Mouse (Mus musculus) embryo, embryonic 11.5 days (tissue): ENCODE results near the gene Reln.

Experiments
- DNase-seq: peaks from one replicate; pipeline ENCODE4 v3.0.0-alpha.2; 2012; ENCODE audit warnings: low read depth, low spot score

Reln gene

GRCm38 (mm10) chr5:22224515-22224914 lies 120.0 kb downstream of the Reln start:
- DNase-seq, result no peak

GRCm38 (mm10) chr5:22223940-22224339 lies 120.6 kb downstream of the Reln start:
- no peak for DNase-seq

- no peak for DNase-seq
Measured at GRCm38 (mm10) chr5:22208311-22209021, 136.0 kb downstream of the Reln start.

GRCm38 (mm10) chr5:22197926-22198325 lies 146.6 kb downstream of the Reln start:
- no peak for DNase-seq

DNA sequence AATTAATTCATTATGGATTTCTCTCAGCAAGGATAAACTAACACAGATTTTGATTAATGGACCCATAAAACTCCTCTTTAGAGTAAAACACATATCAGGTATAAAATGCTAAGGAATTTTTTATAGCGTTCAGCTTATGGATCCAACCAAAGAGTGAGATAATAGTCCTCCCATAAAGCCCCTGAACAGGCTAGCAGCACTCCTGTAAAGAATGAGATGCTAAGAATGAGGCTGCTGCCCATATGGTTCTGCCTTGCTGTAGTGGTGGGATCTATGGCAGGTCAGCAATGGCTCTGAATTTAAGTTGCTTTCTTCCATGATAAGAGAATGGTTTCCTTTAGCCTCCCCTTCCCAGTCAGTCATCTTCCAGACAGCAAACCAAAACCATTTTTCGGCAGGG lies 147.6 kb downstream of the Reln start:
- no peak for DNase-seq

GRCm38 (mm10) chr5:22196476-22196875 lies 148.0 kb downstream of the Reln start:
- DNase-seq, result no peak

DNA sequence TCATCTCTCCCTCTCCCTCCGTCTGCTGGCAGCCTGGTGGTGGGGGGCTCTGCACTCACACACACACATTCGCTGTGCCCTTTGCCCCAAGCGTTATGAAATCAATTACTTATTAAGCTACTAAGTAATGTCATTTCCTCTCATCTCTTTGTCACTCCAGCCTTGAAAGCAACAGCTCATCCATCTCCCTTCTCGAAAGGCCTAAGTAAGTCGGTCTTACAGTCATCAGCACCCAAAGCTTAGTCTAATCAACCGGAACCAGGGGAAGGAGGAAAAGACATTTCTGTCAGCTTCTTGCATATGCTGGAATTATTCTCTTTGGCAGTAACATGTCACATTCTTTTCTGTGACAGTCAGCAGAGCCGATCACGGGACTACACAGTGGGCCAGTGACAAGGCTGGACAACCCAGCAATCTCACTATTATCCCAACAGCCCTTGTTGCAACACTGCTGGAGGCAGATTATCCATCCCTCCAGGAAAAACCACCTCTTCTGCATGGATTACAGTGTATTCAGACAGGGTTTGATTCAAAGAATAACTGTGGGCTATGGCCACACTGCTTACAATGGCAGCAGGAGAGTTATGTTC lies 149.1 kb downstream of the Reln start:
- no peak for DNase-seq

- DNase-seq, result no peak
Measured at GRCm38 (mm10) chr5:22191784-22192183, 152.7 kb downstream of the Reln start.

DNA sequence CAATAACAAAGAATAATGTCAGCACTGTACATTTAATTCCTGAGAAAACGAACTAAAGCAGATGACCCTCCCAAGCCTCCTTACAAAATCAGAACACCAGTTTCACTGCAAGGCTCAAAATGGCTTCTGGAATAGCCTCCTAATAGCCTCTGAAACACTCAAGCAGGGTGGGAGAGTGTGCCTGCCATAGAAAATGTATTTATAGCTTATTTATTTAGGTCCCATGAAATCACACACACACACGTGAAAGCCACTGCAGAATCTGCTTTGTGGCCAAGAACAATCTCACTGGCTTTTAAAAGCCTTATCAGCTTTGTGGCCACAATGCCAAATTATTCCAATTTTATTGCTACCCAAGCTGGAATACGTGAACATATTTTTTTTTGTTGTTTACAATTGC lies 154.2 kb downstream of the Reln start:
- no peak for DNase-seq

DNA sequence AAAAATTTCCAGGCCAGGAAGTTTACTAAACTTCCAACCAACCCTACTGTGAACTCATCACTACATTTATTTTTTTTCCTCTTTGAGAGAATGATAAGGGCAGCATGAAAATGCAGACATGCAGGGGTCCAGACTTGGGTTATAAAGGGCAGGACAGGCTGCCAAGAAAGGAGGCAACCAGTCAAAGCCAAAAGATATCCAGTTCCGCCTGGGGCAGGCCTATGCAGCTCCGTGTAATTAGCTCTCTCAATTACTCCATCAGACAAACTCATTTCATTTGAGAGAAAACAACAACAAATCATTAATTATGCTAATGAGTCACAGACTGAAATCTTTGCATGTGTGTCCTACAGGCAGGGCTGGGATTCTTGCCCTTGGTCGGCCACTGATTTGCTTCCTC lies 156.9 kb downstream of the Reln start:
- no peak for DNase-seq

GRCm38 (mm10) chr5:22176480-22176879 lies 168.0 kb downstream of the Reln start:
- no peak for DNase-seq

- no peak for DNase-seq
Measured at GRCm38 (mm10) chr5:22171336-22171735, 173.2 kb downstream of the Reln start.

DNA sequence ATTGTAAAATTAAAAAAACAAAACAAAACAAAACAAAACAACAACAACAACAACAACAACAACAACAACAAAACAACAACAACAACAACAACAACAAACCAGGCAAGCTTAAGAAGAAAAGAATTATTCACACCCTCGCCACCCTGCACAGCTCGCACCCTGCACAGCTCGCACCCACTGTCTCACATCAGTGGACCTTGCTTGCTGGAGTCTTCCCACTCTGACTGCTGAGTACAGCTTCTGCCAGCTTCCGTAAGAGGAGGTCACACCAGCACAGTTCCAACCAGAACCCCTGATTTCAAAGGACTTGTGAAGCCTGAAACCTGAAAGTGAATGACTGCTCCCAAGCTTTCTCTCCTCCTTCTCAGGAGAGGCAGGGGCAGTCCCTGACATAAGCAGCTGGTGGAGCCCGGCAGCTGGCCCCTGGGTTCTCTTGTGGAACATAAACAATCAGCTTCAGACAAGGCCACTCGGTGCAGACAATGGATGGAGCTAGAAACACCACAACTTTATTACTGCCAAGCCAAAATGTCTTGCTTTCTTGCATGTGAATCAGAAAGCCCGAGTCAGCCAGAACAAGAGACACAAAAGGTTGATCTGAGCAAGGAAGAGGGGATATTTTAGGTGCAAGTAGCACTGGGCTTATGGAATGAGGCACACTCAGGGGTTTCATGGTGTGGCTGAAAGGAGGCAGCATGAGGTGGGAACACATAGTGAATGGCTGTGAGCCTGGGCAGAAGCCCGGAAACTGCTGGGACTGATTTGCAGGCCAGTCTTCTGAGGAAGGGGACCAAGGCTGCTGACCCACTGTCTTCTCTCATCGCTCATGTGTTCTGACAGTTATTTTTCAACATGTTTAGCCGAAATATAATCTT lies 180.2 kb downstream of the Reln start:
- peak; percentile 22 for DNase-seq

- DNase-seq, result peak; percentile 24
Measured at GRCm38 (mm10) chr5:22160935-22161334, 183.6 kb downstream of the Reln start.

DNA sequence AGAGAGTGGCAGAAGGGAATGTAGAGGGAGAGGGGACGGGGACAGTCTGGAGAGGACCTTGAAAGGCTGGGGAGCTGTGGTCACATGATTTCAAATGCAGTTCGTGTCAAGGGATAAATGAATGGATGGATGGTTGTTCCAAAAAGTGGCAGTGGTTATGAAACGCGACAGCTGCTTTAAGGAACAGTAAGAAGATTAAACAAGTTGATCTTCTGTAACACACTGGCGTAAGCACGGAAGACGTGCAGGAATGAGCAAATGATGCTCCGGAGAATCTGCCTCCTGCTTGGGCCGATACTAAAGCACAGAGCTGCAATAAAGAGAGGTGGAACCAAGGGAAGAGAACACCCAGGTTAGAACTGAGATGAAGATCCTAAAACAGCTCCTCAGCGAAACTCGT lies 185.7 kb downstream of the Reln start:
- DNase-seq, result no peak

DNA sequence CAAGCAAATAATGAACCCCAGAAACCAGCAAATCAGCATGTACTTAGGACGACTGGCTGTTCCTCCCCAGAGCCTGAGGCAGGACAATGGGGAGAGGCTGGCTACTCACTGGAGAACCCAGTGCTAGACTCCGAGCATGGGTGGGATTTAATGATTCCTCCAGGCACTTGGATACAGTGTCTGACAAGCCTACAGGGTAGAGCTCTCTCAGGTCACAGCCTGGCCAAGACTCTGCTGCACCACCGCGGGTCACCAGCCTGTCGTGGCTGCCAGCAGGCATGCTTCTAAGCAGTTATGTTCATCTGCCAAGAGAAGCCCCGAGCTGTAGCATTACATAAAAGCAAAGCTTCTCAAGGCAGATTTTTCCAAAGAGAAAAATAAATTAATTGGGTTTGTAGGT lies 190.9 kb downstream of the Reln start:
- DNase-seq, result no peak

DNA sequence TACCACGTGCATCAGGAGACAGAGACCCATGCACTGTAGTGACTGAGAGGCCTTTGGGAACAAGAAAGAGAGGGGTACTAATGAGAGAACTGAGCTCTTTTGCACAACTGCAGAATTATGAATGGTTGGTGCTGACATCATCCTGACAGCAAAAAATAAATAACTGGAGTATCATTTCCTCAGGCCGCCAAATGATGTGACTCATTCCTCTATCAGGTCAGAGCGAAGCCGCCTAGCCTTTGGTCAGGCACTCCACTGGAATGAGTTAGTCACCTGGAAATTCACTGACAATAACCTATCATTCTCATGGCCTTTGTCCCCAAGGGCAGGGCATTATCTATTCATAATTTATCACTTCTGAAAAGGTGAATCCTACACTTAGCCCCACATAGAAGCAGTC lies 202.7 kb downstream of the Reln start:
- no peak for DNase-seq

DNA sequence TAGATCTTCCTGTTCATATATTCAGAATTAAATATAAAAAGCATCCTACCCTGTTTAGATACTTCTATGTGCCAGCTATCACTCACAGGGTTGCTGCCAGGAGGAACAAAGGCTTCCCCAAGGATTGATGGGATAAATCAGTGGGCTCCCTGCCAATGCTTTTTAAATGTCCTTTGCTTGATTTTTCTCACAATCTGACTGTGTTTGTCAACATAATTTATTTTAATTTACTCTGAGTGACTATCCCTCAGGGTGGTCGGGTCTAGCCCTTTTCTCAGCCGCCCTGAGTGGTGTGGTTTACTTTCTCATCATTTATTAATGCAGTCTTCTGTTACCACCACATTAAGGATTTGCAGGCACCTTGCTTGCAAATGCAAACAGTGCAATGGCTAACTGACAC lies 205.5 kb downstream of the Reln start:
- DNase-seq, result no peak

- DNase-seq, result no peak
Measured at GRCm38 (mm10) chr5:22134402-22134801, 210.1 kb downstream of the Reln start.

GRCm38 (mm10) chr5:22131730-22132522 lies 212.6 kb downstream of the Reln start:
- no peak for DNase-seq

DNA sequence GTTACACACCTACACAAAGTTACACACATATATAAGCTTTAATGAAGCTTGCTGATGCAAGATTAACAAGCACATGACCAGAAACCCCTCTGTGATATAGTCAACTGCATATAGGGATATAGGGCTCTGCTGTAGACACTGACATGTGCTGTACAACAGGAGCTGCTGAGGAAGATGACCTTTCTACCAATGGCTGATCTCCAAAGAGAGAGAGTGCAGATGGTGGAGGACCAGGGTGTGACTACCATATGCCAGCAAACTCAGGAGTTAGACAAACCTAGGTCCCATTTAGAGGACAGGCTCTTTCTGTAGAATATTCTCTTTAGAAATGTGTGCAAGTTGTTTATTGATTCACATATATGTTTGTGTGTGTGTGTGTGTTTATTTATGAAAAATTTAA lies 216.9 kb downstream of the Reln start:
- no peak for DNase-seq

GRCm38 (mm10) chr5:22119296-22119695 lies 225.2 kb downstream of the Reln start:
- DNase-seq, result no peak
